Mouse (Mus musculus): ENCODE measurements around the gene Mcm2.

GRCm38 (mm10) chr6:88930049-88930448 lies 31.5 kb upstream of the Mcm2 start:
- TF ChIP-seq CTCF (conservative IDR thresholded peaks at IDR 0.05; ENCODE audit: insufficient read depth, insufficient read length, low read depth, low read length) (no peak), POLR2A (IDR thresholded peaks at IDR 0.05; ENCODE audit: low read depth, low read length) (no peak)
